Mouse (Mus musculus): Measurements from ENCODE around the gene Rap1gap2. TPM values are rescaled to one million over a fixed set of nuclear protein-coding genes. Genes with fewer than 3 reads are reported as not detected.

The Rap1gap2 gene
- total RNA-seq, 2 experiments from 2014 or later = 186 to 188 TPM

DNA sequence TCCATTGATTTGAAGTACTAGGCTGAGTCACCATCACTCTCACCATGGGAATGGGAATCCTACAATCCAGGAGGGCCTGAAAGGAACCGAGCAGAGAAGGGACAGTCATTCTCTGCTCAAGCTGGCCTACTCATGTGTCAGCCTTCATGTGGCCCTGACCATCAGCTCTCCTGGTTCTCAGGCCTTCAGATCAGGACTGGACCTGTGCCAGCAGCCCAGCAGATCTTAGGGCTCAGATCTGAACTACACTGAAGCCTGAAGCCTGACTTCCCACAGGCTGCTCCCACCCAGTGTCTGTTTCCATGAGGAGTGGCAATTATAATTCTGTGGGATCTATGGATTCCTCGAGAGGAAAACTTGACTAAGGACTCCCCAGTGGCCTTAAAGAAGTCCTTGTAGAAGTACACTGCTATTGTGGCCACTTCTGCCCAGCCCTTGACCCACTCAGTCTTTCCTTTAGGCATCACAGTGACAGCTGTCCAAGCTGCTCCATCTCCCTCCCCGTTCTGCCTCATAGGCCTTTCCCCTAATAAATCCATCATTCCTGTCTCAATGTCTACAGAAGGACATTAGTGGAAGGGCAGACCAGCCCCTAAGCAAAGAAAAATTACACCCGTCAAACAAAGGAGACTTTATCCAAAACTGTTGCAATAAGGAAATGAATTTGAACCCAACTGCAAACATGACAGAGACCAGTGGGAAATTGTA lies 231.4 kb downstream of the Rap1gap2 start:
- no peak for DNase-seq (ENCODE audit: extremely low spot score in 1 of 2, low spot score in 2 of 2)
- Histone ChIP-seq H3K27ac (no peak overlapping the region), H3K4me3 (no peak overlapping the region)
- intact Hi-C loops (cut with DNase I) = loop anchor here (5.0 kb wide), 1 partner anchor 168 kb away; no protein-coding TSS in a partner anchor
- TF ChIP-seq CTCF (IDR thresholded peaks at IDR 0.05) = no peak

DNA sequence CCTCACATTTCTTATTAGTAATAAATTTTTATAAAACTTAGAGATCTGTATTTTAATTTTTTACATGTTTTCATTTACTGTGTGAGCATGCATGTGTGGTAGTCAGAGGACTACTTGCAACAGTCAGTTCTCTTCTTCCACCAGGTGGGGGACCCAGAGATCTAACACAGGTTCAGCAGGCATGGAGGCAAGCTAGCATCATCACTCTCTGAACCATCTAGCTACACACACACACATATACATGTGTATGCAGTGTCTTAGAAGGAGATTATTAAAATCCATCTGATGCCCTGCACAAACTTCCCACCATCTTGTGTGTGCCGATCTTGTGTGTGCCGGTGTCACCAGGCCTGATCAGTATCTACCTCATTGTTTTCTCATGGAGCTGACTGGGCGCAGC lies 233.9 kb downstream of the Rap1gap2 start:
- peak; percentile 81 for TF ChIP-seq CTCF (IDR thresholded peaks at IDR 0.05)
- no peak overlapping the region for H3K4me3 ChIP-seq
- peak; percentile 66 for DNase-seq (ENCODE audit: extremely low spot score in 1 of 2, low spot score in 2 of 2)
- intact Hi-C loops (cut with DNase I) = loop anchor here (1.0 to 5.0 kb wide), 2 partner anchors 149 to 170 kb away; no protein-coding TSS in a partner anchor
- no peak overlapping the region for H3K27ac ChIP-seq

GRCm38 (mm10) chr11:74371393-74372100 lies 239.2 kb downstream of the Rap1gap2 start:
- DNase-seq (ENCODE audit: extremely low spot score in 1 of 2, low spot score in 2 of 2) = peak; percentile 70 to 87
- H3K27ac ChIP-seq = no peak overlapping the region
- TF ChIP-seq CTCF (IDR thresholded peaks at IDR 0.05) = peak; percentile 94
- intact Hi-C loops (cut with DNase I) = loop anchor here (1.0 to 5.0 kb wide), 3 partner anchors 1089 to 1299 kb away; partner anchors contain the start of gene Haspin
- H3K4me3 ChIP-seq = peak overlapping the region; percentile 18; the same call in 1 of the 2 replicates

DNA sequence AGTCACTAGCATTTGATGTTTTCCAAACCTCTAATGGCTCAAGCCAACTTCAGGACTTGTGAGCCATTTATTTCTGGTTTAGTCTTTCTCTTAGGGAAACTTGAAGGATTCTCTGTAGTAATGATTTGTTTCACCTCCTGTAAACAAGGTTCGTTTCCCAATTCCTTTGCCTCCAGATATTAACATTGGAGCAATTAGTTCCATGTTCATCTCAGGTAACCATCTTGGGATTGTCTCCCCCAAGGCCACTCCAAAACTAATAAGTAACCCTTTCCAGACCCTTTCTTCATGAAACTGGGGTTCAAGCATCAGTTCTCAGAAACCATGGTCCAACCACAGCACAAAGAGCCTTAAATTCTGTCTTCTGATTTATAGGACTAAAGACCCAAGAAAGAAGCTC lies 248.9 kb downstream of the Rap1gap2 start, which contains the start of gene Olfr412:
Gene Olfr412, plus strand, starts transcription at position 301 of the 400 bp plus-strand sequence.
- TF ChIP-seq CTCF (IDR thresholded peaks at IDR 0.05) = no peak

DNA sequence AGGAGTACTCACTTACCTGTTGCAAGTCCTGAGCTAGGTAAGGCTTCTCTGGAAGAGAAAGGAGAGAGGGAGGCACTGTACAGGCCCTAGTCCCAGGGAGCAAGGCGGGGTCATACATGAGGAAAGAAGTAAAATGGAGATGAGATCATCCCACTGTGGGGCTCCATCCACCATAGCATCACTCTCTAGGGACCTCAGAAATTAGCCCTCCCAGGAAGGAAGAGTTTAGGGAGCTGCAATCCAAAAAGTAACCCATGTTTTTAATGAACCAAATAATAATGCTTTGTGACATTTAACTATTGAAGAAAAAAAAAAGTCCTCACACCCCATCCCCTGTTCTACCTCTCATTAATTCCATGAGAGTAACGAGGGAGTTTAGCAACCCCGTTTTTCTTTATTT lies 258.2 kb downstream of the Rap1gap2 start, which contains the start of gene Olfr411:
Gene Olfr411, minus strand, starts transcription at position 101 of the 400 bp plus-strand sequence.
- DNase-seq (ENCODE audit: extremely low spot score in 1 of 2, low spot score in 2 of 2) = no peak
- Histone ChIP-seq H3K27ac (no peak within 1 kb of the TSS), H3K4me3 (no peak within 1 kb of the TSS)
- intact Hi-C loops (cut with DNase I) = no loop called here
- TF ChIP-seq CTCF (IDR thresholded peaks at IDR 0.05) = no peak

More for the DNA sequence above, 248.9 kb downstream of the Rap1gap2 start, which contains the start of gene Olfr412:
- intact Hi-C loops (cut with DNase I) = no loop called here
- DNase-seq (ENCODE audit: extremely low spot score in 1 of 2, low spot score in 2 of 2) = no peak
- Histone ChIP-seq H3K27ac (no peak within 1 kb of the TSS), H3K4me3 (no peak within 1 kb of the TSS)

DNA sequence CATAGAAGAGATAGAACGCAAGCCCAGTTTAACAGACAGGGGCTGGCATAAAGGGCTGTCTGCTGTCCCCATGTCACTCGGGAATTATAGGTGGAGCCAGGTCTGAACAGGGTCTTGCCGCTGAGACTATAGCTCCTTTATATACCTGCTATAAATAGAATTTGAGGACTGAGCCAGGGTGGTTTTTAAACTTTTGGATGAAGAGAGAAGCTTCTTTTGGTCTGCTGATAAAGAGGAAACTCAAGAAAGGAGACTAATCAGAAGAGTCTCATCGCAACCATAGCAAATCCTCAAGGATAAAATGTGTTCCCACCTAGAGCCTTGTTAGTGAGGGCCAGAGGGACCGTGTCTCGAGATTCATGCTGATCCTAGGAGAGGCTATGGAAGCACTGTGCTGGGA lies 272.8 kb downstream of the Rap1gap2 start, which contains the start of gene Olfr410:
Gene Olfr410, minus strand, starts transcription at position 101 of the 400 bp plus-strand sequence.
- no peak for TF ChIP-seq CTCF (IDR thresholded peaks at IDR 0.05)
- Histone ChIP-seq H3K27ac (no peak within 1 kb of the TSS), H3K4me3 (no peak within 1 kb of the TSS)
- DNase-seq (ENCODE audit: extremely low spot score in 1 of 2, low spot score in 2 of 2) = no peak
- intact Hi-C loops (cut with DNase I) = no loop called here

Other genes starting within 250 kb of the Rap1gap2 start
- gene Olfr412, start 248.8 kb downstream of the Rap1gap2 start, total RNA-seq (2021) = not detected
- gene Ccdc92b, start 8.7 kb upstream of the Rap1gap2 start, total RNA-seq (2021) = 10 to 100 TPM; 29.8 to 31.7 TPM
- 10 to 100 TPM; 64.1 to 65.9 TPM for gene Cluh, start 38.6 kb upstream of the Rap1gap2 start, total RNA-seq (2021)
- gene Pafah1b1, start 113.8 kb upstream of the Rap1gap2 start, total RNA-seq (2021) = 100 to 1,000 TPM; 372 to 402 TPM
- 10 to 100 TPM; 26.0 to 27.2 TPM for gene Mettl16, start 159.9 kb upstream of the Rap1gap2 start, total RNA-seq (2021)
- 10 to 100 TPM; 32.4 to 37.3 TPM for gene Mnt, start 220.0 kb upstream of the Rap1gap2 start, total RNA-seq (2021)